Mouse (Mus musculus) erythroblast, embryonic 14.5 days (primary cell): ENCODE data around the gene Fzd2.

Experiments used
- GATA1 ChIP-seq: IDR thresholded peaks from 2 replicates; pipeline ENCODE4 v1.6.1; 2012; ENCODE audit warnings: low read length, inconsistent platforms, mixed read lengths
- TAL1 ChIP-seq: IDR thresholded peaks from 3 replicates; pipeline ENCODE4 v1.6.1; 2012; ENCODE audit warnings: low read length, inconsistent platforms, mixed read lengths

DNA sequence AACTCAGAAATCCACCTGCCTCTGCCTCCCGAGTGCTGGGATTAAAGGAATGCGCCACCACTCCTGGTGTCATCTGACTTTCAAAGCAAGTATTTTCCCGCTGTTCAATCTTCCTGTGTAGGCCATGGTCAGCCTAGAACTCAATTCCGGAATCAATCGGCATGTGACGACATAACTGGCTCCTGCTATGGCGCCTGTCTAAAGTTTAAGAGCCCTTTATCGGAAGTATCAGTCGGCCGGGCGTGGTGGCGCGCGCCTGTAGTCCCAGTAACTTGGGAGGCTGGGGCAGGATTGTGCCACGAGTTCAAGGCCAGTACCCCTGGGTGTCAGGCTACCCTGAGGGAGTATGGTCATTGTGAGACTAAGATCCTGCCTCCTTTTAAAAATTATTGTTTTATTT, 36.5 kb upstream of the Fzd2 start:
- no peak for TF ChIP-seq GATA1
- no peak for TF ChIP-seq TAL1
